Mouse (Mus musculus) kidney, adult 10 weeks (tissue): ENCODE measurements around the gene Wnt1. TPM values are rescaled to one million over a fixed set of nuclear protein-coding genes. Genes with fewer than 3 reads are reported as not detected.

Source experiments
- polyA plus RNA-seq: library from polyadenylated mRNA; stranded (reverse); fragments of 350-450 nt; fragmentation: Illumina TruSeq; extraction: RNeasy Lipid Tissue Mini Kit (QIAGEN cat#74804); gene quantifications from one replicate; pipeline ENCODE4 v1.2.3, GENCODE M21; 2014; ENCODE audit warnings: low read depth, low replicate concordance

Wnt1 gene
- not detected for polyA plus RNA-seq

DNA sequence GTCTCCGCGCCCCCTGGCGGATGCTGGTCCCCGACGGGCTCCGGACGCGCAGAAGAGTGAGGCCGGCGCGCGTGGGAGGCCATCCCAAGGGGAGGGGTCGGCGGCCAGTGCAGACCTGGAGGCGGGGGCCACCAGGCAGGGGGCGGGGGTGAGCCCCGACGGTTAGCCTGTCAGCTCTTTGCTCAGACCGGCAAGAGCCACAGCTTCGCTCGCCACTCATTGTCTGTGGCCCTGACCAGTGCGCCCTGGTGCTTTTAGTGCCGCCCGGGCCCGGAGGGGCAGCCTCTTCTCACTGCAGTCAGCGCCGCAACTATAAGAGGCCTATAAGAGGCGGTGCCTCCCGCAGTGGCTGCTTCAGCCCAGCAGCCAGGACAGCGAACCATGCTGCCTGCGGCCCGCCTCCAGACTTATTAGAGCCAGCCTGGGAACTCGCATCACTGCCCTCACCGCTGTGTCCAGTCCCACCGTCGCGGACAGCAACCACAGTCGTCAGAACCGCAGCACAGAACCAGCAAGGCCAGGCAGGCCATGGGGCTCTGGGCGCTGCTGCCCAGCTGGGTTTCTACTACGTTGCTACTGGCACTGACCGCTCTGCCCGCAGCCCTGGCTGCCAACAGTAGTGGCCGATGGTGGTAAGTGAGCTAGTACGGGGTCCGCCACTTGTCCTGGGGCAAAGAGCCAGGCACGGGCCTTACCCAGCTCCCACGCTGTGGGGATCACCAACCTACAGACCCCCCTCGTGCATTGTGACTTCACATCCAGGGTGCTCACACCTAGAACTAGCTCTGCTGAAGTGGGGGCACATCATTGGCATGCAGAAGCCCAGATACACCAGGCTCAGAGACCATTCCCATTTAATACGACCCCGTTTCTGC, at the start of gene Wnt1:
Gene Wnt1, plus strand, starts transcription at position 197 of the 875 bp plus-strand sequence.

DNA sequence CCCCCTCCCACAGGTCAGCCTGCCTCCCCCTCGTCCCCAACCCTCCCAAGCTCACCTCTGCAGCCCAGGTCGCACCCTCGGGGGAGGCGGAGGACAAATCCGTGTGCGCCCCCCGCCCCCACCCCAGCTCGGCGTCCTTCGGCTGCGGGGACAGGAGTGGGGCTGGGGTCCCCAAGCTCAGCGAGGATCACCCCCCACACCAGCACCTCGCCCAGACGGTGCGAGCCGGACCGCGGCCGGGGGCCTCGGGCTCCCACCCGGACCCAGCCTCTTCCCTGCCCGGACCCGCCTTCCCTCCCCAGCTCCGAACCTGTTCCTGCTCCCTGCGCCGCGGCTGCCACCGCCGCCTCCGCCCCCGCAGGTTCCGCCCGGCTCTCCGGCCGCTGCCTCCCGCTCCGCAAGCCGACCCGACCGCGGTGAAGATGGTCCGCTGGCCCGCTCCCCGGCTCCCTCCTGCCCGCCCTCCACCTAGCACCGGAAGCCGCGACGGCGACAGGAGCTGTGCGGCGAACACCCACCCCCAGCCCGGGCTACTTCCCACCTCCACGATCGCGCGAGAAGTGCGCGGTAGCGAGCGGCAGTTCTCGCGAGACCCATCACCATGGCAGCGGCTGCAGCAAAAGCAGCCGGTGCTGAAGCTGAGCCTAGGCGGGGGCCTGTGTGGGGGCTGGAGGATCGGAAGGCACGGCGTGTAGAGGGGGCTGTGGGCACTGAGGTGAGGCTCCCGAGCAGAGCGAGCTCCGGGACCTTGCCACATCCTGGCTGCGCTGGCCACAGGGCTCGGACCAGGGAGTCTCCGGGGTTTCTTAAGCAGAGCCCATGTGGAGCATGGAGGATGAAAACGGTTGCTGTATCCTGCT, 26.8 kb upstream of the Wnt1 start, which contains the start of gene Arf3:
Gene Arf3, minus strand, starts transcription at position 545 of the 860 bp plus-strand sequence.

DNA sequence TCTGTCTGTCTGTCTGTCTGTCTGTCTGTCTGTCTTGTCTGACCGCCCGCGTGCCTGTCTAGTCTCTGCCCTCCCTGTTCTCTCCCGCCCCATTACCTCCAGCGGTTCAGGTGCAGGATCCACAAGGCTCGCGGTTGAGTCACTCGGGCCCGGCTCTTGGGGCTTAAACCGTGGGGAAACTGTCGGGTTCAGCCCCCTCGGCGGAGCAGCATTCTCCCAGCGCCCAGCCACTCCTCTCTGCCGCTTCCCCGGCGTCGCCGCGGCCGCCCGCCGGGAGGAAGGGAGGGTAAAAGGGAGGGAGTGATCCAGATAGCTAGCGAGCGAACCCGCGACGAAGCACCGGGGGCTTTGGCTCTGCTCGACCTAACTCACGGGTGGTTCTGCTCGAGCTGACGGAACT, 11.9 kb upstream of the Wnt1 start, which contains the start of gene Wnt10b:
Gene Wnt10b, minus strand, starts transcription at position 389 of the 400 bp plus-strand sequence.

DNA sequence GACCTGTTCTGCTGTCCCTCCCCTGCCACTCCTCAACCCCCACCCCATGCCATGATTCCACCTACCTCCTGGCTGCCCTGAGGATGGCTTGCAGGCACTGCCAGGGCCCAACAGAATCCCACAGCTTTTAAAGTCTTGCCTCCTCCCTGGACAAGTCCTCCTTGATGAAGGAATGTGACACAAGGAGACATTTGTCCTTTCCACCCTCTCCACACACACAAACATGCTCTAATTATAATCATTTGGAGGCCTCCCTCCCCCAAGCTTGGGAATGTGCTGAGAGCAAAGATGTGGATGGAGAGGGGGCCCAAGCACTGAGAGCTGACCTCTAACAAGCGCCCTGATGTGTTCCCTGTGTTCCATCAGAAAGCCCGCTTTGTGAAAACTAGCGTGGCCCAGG, 19.7 kb downstream of the Wnt1 start, which contains the start of gene Ddn:
Gene Ddn, minus strand, starts transcription at position 101 of the 400 bp plus-strand sequence.

DNA sequence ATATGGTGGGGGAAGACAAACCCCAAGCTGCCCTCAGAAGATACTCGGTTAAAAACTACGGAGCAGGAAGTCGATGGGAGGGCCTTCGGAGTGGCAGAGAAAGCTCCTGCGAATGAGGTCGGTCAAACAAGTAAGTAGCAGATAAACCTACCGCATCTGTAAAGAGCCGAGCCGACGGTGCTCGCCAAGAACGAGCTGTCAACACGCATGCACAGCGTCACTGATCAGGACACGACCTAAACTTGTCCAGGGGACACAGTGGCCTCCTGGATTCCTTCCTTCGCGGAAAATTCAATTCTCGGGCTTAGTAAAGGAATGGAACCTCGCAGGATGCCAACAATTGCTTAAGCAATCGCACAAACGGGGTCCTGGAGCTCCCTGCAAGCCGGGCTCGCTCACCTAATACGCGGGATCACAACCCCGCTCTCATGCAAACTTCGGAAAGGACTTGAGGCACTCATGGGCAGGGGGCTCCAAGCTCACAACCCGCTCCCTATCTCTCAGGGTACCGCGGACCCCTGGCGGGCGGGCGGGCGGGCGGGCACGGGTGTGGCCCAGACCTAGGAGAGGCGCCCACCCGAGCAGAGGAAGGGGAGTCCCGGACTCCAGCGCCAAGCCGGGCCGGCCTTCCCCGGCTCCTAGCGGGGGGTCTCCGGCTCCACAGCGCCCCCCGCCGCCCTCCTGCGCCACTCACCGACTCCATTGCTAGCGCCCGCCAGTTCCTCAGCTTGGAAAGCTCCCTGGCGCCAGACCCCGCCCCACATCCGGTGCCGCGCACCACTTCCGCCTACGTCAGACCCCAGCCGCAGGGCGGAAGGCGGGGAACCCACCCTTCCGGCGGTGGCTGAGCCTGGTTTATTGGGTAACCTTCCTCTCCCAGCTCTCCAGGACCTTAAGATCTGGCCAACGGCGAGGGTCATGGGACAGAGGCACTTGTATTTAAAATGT, 41.4 kb downstream of the Wnt1 start, which contains the start of gene Prkag1:
Gene Prkag1, minus strand, starts transcription at position 786 of the 948 bp plus-strand sequence.

Other genes with a start within 250 kb of the Wnt1 start
- gene Ccnt1, start 218.9 kb upstream of the Wnt1 start, polyA plus RNA-seq: 41.7 TPM
- gene 4930415O20Rik, start 218.9 kb upstream of the Wnt1 start, polyA plus RNA-seq: not detected
- 7.5 TPM for gene Adcy6, start 179.8 kb upstream of the Wnt1 start, polyA plus RNA-seq
- 0.44 TPM for gene Cacnb3, start 159.0 kb upstream of the Wnt1 start, polyA plus RNA-seq
- gene Ddx23, start 127.0 kb upstream of the Wnt1 start, polyA plus RNA-seq: 2.1 TPM
- gene Rnd1, start 112.4 kb upstream of the Wnt1 start, polyA plus RNA-seq: 0.40 TPM
- 0.69 TPM for gene Ccdc65, start 81.7 kb upstream of the Wnt1 start, polyA plus RNA-seq
- gene Fkbp11, start 61.7 kb upstream of the Wnt1 start, polyA plus RNA-seq: not detected
- 32.6 TPM for gene Arf3, start 26.6 kb upstream of the Wnt1 start, polyA plus RNA-seq
- gene Wnt10b, start 11.7 kb upstream of the Wnt1 start, polyA plus RNA-seq: not detected
- gene Ddn, start 19.6 kb downstream of the Wnt1 start, polyA plus RNA-seq: 2.7 TPM
- 54.5 TPM for gene Prkag1, start 41.7 kb downstream of the Wnt1 start, polyA plus RNA-seq
- 1.3 TPM for gene Kmt2d, start 81.3 kb downstream of the Wnt1 start, polyA plus RNA-seq
- 4.1 TPM for gene Rhebl1, start 104.7 kb downstream of the Wnt1 start, polyA plus RNA-seq
- gene Dhh, start 108.7 kb downstream of the Wnt1 start, polyA plus RNA-seq: 0.24 TPM
- 4.0 TPM for gene Lmbr1l, start 128.4 kb downstream of the Wnt1 start, polyA plus RNA-seq
- 20.2 TPM for gene Tuba1b, start 144.7 kb downstream of the Wnt1 start, polyA plus RNA-seq
- gene Gm49450, start 163.7 kb downstream of the Wnt1 start, polyA plus RNA-seq: not detected
- 20.8 TPM for gene Tuba1a, start 163.8 kb downstream of the Wnt1 start, polyA plus RNA-seq
- gene Tuba1c, start 240.0 kb downstream of the Wnt1 start, polyA plus RNA-seq: 7.2 TPM